Mouse (Mus musculus) forebrain, embryonic 13.5 days (tissue): ENCODE measurements at regions not wholly inside any gene's neighbourhood (a gene's known extent, or its start where the extent isn't known, plus 50 kb on each side); places are given as distances from the start of the nearest gene placed in this dataset.

Source experiments
- ATAC-seq: fragments of 200-750 bp; cut with Nextera tagmentation; 2 replicates; pipeline ENCODE4 v1.8.0; 2017
- H3K27ac ChIP-seq: fragments of 300-500 bp; sonication (generic); 2 replicates; pipeline ENCODE4 v1.5.1; 2015; ENCODE audit warnings: inconsistent platforms, mild to moderate bottlenecking, moderate library complexity
- H3K27me3 ChIP-seq: fragments of 300-500 bp; sonication (generic); 2 replicates; pipeline ENCODE4 v1.6.1; 2015; ENCODE audit warnings: mild to moderate bottlenecking, inconsistent platforms
- H3K36me3 ChIP-seq: fragments of 300-500 bp; sonication (generic); 2 replicates; pipeline ENCODE4 v1.6.1; 2015; ENCODE audit warnings: mild to moderate bottlenecking, inconsistent platforms; ENCODE audit not compliant: poor library complexity, severe bottlenecking
- H3K4me1 ChIP-seq: fragments of 300-500 bp; sonication (generic); 2 replicates; pipeline ENCODE4 v1.6.1; 2015; ENCODE audit warnings: inconsistent platforms
- H3K4me2 ChIP-seq: fragments of 300-500 bp; sonication (generic); 2 replicates; pipeline ENCODE4 v1.6.1; 2015; ENCODE audit warnings: inconsistent platforms, mild to moderate bottlenecking, moderate library complexity
- H3K4me3 ChIP-seq: fragments of 300-500 bp; sonication (generic); 2 replicates; pipeline ENCODE4 v1.5.1; 2015; ENCODE audit warnings: mild to moderate bottlenecking, inconsistent platforms
- H3K9ac ChIP-seq: fragments of 300-500 bp; sonication (generic); 2 replicates; pipeline ENCODE4 v1.6.1; 2015; ENCODE audit warnings: mild to moderate bottlenecking, inconsistent platforms
- H3K9me3 ChIP-seq: fragments of 300-500 bp; sonication (generic); replicated peaks from 2 replicates; pipeline ENCODE4 v1.6.1; 2016; ENCODE audit warnings: inconsistent platforms
- WGBS: fragments of 180-500 bp; shearing (Covaris S2); methylation state at CpG from one replicate; pipeline ENCODE4 v1.1.7; 2015; 5-methylcytosine and 5-hydroxymethylcytosine counted together

DNA sequence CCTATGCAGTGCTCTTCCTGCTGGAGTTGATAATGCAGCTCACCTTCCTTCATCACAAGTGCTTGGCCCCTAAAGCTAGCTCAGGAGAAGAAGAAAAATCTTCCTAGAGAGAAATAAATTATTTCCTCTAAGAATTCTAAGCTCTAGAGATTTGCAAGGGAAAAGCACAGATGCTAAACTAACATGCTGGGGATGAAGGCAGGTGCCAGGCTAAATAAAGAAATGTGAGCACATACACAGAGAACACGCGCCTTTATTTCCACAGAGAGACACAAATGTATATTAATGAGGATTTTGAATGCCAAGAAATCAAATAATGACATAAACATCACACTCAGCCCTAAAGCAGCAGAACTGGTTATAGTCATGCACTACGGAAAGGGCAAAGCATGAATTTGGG, 229.5 kb upstream of the Mamld1 start:
- Histone ChIP-seq H3K27ac (no peak overlapping the region), H3K9me3 (no peaks in the 10 kb centered on the region), H3K4me3 (no peak overlapping the region), H3K4me2 (no peak overlapping the region), H3K4me1 (no peaks in the 10 kb centered on the region), H3K36me3 (no peaks in the 10 kb centered on the region), H3K27me3 (no peaks in the 10 kb centered on the region), H3K9ac (no peak overlapping the region)
- ATAC-seq = no peak
- WGBS = 94% methylated on average over 3 of the region's 3 CpGs

DNA sequence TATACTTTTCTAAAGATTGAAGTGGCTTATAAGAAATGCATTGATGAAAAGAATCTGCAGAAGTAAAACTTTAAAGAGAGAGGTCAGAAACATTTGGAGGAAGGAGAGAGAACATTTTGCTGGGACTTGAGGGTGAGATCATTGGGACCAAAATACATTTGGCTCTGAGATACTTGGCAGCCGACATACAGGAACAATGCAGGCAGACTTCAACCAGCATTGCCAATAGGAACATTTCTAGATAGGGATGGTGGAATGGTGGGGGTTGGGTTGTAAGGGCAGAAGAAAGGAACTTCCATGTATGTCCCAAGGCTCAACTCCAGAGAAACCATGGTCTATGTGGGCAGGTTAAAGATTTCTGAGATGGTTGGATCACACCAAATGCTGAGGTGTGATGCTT, 232.3 kb upstream of the Mamld1 start:
- no peak overlapping the region for H3K27ac ChIP-seq
- 86% methylated on average over 1 of the region's 1 CpGs for WGBS
- H3K36me3 ChIP-seq = no peaks in the 10 kb centered on the region
- ATAC-seq = no peak
- H3K27me3 ChIP-seq = no peaks in the 10 kb centered on the region
- H3K4me3 ChIP-seq = no peak overlapping the region
- no peaks in the 10 kb centered on the region for H3K4me1 ChIP-seq
- H3K9me3 ChIP-seq = no peaks in the 10 kb centered on the region
- H3K4me2 ChIP-seq = no peak overlapping the region
- no peak overlapping the region for H3K9ac ChIP-seq

DNA sequence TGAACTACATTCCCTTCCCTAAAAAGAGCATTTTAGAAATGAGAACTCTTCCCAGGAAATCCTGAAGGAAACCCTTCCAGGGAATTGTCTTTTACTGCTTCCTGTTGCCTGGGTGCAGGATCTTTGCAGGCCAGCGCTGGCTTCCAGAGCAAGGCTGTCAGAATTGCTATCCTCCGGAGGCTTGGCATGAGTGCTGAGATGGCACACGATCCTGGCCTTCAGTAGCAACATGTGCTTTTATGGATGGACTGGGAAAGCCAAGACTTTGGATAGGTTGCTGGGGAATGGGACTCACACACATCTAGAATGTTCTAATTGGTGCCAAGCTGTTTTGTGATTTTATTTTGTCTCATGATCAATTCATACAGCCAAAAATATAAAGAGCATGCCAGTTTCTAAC, 233.4 kb upstream of the Mamld1 start:
- H3K27me3 ChIP-seq = no peaks in the 10 kb centered on the region
- H3K4me2 ChIP-seq = no peak overlapping the region
- no peak for ATAC-seq
- H3K4me3 ChIP-seq = no peak overlapping the region
- H3K9me3 ChIP-seq = no peaks in the 10 kb centered on the region
- no peak overlapping the region for H3K9ac ChIP-seq
- H3K36me3 ChIP-seq = no peaks in the 10 kb centered on the region
- WGBS = 85% methylated on average over 3 of the region's 3 CpGs
- H3K4me1 ChIP-seq = no peaks in the 10 kb centered on the region
- no peak overlapping the region for H3K27ac ChIP-seq

- ATAC-seq = no peak
- Histone ChIP-seq H3K9ac (no peak overlapping the region), H3K4me1 (no peaks in the 10 kb centered on the region), H3K27me3 (no peaks in the 10 kb centered on the region), H3K36me3 (no peaks in the 10 kb centered on the region), H3K4me2 (no peak overlapping the region), H3K27ac (no peak overlapping the region), H3K9me3 (no peaks in the 10 kb centered on the region), H3K4me3 (no peak overlapping the region)
- 65% methylated on average over 3 of the region's 3 CpGs for WGBS
Measured at GRCm38 (mm10) chrX:70791796-70792195, 258.3 kb upstream of the Mamld1 start.

DNA sequence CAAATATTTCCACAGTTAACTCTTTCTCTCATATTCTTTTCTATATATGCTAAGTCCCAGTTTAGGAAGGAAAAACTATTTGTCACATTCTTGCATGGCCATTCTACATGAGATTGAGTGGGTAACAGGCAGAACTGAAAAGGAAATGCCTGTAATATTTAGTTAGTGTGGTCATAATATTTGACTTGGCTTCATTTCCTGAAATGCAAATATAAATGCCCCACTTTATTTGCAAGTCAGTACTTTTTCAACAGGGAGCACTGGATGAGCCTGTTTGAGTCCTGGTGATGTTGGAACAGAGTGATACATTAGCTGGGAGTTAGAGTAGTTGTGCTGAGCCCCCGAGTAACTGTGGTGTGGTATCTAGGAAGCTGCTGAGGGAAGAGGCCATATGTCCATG, 285.9 kb upstream of the Tmem185a start:
- no peaks in the 10 kb centered on the region for H3K36me3 ChIP-seq
- H3K9ac ChIP-seq = no peak overlapping the region
- H3K4me2 ChIP-seq = no peak overlapping the region
- no peak for ATAC-seq
- no peaks in the 10 kb centered on the region for H3K9me3 ChIP-seq
- WGBS = 70% methylated on average over 1 of the region's 1 CpGs
- no peak overlapping the region for H3K27ac ChIP-seq
- no peaks in the 10 kb centered on the region for H3K27me3 ChIP-seq
- H3K4me3 ChIP-seq = no peak overlapping the region
- H3K4me1 ChIP-seq = no peaks in the 10 kb centered on the region

- Histone ChIP-seq H3K27ac (no peak overlapping the region), H3K4me3 (no peak overlapping the region), H3K4me2 (no peak overlapping the region), H3K4me1 (no peaks in the 10 kb centered on the region), H3K36me3 (no peaks in the 10 kb centered on the region), H3K9ac (no peak overlapping the region), H3K9me3 (no peaks in the 10 kb centered on the region), H3K27me3 (no peaks in the 10 kb centered on the region)
- WGBS = 61% methylated on average over 5 of the region's 5 CpGs
- ATAC-seq = no peak
Measured at GRCm38 (mm10) chrX:70713004-70713604, 236.1 kb upstream of the Tmem185a start.

DNA sequence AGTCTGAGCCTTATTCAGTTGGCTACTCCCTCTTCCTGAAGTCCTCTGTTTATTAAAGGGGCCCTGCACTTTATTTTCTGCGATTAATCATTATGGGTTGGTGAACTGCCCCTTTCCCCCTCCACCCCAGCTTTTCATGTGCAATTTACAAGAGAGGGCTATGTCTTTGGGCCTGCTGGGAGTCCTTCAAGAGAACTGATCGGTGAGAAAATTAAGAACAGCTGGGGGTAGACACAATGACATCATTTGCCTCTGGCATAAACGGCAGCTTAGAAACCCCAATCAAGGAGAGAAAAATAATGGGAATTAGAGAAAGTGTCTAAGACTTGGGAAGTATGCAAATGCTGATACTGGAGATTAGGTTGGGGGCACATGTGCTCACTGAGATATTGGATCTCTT, 205.2 kb upstream of the Tmem185a start:
- H3K27ac ChIP-seq = no peak overlapping the region
- peak; percentile 55; the same call in 1 of the 2 replicates for ATAC-seq
- H3K36me3 ChIP-seq = no peaks in the 10 kb centered on the region
- H3K4me1 ChIP-seq = no peaks in the 10 kb centered on the region
- H3K4me3 ChIP-seq = no peak overlapping the region
- 30% methylated on average over 3 of the region's 3 CpGs for WGBS
- no peaks in the 10 kb centered on the region for H3K9me3 ChIP-seq
- no peak overlapping the region for H3K4me2 ChIP-seq
- no peak overlapping the region for H3K9ac ChIP-seq
- no peaks in the 10 kb centered on the region for H3K27me3 ChIP-seq

- H3K9ac ChIP-seq = no peak overlapping the region
- H3K4me3 ChIP-seq = no peak overlapping the region
- H3K27ac ChIP-seq = no peak overlapping the region
- H3K9me3 ChIP-seq = no peaks in the 10 kb centered on the region
- no peak for ATAC-seq
- no peaks in the 10 kb centered on the region for H3K27me3 ChIP-seq
- H3K36me3 ChIP-seq = no peaks in the 10 kb centered on the region
- H3K4me1 ChIP-seq = no peaks in the 10 kb centered on the region
- no peak overlapping the region for H3K4me2 ChIP-seq
- 84% methylated on average over 3 of the region's 3 CpGs for WGBS
Measured at GRCm38 (mm10) chrX:70667092-70667491, 190.1 kb upstream of the Tmem185a start.
